Mouse (Mus musculus) monocyte, adult 2 months (primary cell): ENCODE measurements at regions not wholly inside any gene's neighbourhood (a gene's known extent, or its start where the extent isn't known, plus 50 kb on each side); places are given as distances from the start of the nearest gene placed in this dataset.

Experiments used
- DNase-seq, 2 experiments: peaks; one replicate each; pipeline ENCODE4 v3.0.0; 2022; ENCODE audit warnings: low spot score in 2 of 2, low read depth in 1 of 2

DNA sequence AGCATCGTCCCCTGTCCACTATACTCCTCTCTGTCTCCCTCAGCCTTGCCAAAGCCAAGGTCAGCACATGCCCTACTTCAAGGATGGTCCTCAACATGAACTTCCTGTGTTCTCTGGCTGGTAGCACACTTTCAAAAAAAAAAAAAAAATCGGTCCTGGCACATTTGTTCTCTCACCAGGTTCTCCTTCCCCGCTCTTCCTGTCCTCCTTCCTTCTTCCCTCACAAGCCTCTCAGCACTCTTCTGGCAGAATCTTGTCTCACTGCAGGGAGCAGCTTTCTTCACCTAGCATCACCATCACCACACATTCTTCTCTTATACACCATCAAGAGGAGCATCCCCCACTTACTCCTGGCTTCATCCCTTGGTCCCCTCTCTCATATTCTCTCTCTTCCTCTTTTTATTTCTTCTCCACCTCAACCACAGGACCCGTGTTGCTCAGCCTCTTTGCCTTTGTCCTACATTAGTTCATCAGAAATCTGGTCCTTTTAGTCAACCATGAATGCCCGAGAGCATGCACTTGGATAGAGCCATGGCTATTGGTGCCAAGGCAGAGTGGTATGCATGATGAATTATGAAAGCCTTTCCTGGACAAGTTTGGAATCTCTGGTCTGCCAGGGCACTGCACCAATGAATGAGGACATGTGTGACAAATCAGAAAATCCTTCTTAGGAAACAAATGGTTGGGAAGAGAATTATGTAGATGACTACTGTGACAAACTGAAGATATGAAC is 230.8 kb downstream of the Btg1 start:
- no peak for DNase-seq

DNA sequence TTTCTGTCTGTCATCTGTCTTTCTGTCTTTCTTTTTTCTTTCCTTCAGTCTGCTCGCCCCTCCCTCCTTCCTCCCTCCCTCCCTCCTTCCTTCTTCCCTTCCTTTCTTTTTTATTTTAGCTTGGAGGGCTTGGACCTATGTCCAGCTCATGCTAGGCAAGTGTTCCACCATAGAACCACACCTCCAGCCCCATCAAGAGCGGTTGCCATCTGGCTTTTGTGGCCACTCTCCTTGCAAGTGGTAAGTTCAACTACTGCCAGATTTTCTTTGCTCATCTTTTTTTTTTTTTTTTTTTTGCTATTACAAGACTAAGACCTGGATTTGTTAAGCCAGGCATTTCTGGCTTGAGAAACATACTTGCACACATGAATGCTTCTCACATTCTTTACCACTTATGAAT is 231.7 kb downstream of the Btg1 start:
- no peak for DNase-seq

DNA sequence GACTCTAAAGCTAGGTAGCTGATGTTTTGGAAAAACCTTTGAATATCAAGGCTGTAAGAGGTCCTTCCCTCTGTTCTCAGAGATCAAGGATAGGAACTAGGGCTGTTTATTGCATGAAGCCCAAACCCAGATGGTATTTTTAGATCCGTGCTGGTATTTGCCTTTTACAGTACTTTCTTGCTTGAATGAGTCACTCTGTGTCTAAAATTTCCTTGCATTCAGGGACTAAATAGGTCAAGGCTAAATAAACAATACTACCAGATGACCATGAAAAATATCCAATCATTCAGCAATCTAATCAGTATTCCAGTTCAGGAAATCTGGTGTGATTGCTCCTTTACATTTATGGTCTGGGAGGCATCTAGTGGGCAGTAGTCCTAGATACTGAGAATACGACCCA is 243.6 kb downstream of the Btg1 start:
- DNase-seq, result no peak

DNA sequence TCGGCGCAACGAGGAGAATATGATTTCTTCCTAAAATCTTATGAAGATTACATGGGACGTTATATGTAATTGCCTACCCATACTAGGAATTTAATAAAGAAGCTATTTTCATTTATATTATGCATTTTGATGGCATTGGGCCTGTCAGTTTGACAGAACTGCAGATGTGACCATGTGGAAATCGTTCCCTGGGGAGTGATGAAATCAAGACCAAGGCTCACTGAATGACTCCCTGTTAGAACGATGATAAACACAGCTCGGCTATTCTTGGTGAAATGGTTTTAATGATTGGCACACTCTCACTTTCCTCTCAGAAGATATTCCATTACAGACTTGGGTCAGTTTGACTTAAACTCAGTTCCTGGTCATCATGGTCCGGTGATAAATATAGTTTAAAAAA is 246.4 kb downstream of the Btg1 start:
- DNase-seq, result no peak

DNA sequence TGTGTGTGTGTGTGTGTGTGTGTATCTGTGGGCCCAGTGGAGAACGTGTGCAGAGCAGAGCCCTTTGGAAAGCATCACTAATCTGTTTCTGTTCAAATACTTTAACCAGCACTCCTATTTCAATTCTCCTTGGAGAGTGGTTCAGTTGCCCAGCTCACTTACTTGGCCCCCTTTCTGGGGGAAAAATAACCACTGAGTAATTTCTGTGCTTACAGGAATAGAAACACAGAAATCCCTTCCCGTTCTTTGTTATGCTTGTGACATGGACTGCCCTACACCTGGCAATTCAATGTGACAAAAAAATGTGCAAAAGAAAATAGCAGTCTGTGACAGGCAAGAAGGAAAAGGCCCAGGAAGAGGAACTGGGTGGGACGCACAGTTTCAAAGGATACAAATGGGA is 249.7 kb downstream of the Btg1 start:
- no peak for DNase-seq

DNA sequence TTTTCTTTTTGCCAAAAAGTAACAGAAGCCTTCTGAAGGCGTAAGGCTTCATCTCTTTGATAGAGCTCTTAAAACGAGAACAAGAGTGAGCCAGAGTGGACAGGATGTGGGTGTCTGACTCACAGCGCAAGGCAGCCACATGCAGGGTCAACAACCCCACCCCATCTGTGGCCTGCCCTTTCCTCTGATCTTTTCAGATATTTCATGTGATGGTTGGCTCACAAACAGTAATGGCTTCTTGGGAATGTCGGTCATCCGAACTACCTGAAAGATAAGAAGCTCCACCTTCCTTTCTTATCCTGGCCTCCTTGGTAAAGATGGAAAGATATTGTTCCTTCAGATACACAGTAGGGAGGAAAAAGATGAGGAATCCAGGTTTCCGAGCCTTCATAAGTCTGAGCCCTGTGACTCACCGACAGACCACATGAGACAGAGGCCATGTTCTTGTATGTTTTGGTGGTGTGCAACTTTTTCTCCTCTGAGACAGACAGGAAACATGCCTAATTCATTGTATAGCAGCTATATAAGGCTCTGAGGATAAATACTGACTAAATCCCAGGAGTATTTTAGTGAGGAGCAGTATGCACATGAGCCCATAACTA is 254.9 kb downstream of the Btg1 start:
- DNase-seq, result peak; percentile 22 to 24

DNA sequence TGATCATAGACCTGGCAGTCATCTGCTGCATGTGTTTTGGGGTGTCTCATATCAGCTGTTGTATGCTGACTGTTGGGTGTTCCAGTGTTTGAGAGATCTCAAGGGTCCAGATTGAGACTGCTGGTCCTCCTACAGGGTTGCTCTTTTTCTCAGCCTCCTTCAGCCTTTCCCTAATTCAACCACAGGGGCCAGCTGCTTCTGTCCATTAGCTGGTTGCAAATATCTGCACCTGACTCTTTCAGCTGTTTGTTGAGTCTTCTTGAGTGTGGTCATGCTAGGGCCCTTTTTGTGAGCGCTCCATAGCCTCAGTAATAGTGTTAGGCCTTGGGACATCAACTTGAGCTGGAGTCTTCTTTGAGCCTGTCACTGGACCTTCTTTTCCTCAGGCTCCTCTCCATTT is 257.8 kb downstream of the Btg1 start:
- DNase-seq, result no peak

DNA sequence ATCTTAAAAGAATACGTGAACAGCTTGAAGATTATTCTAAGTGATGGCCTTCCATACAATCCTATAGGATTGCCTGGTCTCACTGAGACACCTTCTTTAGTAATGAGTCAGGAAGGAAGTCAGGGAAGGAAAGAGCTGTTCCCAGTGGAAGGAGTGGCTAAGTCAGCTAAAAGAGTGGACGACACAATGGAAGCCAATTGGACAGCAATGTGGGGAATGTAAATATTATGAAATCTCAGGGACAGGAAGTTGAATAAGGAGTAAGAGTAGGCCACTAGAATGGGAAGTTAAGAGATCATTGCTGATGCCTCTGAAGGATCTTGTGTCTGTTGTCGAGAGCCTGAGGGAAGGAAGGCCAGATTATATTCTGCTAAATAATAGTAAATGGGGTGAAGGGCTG is 258.9 kb downstream of the Btg1 start:
- DNase-seq, result no peak

DNA sequence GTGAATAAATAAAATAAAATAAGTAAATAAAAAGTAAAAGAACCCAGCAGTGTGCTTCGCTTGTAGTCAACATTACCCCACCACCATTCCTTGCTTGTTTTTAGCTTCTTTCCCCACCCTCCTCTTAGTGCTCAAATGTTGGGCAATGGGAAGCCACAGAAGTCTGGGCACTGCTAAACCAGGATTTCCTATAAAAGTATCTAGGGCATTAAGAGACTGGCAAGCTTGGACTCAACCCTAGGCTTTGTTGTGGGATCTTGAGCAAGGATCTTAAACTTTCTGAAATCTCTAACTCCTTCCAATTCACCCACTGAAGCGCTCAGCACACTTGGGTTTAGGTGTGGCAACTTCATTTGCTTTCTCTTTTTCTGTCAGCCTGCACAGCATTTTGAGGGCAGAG is 262.6 kb downstream of the Btg1 start:
- DNase-seq, result no peak

DNA sequence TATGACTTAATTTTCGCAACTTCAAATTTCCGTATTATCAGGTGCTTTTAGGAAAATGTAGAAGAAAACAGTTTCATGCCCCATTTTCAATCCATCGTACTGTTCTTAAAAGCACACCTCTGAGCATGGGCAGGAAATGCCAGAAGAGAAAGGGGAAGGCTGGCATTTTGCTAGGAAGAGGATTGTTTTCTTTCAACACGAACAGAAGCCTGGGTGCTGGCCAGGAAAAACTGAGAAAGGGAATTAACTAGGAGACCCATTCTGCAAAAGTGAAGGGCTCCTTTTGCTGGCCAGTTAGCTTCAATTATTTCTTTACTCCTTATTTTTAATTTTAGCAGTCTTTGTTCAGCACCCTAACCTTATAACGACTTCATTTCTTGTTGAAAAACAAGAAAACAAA is 264.0 kb downstream of the Btg1 start:
- no peak for DNase-seq

DNA sequence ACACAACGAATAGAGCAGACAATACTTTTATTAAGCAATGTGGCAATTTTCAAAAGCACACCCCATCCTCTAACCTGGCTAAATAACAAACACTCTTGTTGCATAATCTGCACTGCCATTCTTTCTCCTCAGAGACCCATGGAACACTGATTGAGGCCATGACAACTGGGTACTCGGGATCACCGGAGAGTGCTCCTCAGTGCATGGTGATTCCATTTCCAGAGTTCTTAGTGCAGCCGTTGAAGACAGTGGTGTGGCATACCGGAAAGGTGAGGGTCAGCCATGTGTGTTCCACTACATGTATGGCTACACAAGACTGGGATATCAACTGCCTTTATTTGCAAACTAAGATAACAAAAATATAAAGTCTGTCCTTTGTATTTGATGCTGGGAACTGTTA is 264.4 kb downstream of the Btg1 start:
- no peak for DNase-seq

DNA sequence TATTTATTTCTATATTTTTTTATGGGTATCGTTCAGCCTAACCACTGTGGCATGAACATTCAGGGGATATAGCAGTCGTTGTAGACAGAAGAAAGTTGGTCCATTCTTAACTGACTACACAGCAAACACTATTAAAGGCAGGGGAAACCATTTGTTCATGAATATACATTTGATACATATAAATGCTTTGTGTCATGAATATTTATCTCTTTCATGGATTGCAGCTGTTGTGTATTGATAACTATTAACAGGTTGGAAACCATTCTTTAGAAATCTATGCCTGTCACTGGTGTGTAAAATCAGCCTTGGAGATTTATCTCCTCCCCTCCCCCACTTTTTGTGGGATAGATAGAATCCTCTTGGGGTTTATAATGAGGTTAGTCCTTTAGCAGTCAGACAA is 264.9 kb downstream of the Btg1 start:
- no peak for DNase-seq

DNA sequence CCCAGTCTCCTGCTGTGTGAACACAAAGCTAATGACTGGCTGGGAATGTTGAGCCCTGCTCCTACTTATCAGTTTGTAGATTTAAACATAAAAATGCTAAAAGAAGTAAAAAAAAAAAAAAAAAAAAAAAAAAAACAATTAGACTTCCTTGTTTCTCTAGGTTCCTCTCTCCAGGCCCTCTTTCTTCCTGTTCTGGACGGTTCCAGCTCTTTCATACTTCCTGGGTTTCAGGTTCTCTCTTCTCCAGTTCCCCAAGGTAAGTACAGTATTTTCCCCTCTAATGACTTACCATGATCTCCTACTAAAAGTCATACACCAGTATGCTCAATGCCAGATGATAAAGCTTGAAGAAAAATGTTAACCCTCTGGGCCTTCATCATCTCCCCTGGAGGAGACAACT is 284.3 kb downstream of the Btg1 start:
- no peak for DNase-seq

DNA sequence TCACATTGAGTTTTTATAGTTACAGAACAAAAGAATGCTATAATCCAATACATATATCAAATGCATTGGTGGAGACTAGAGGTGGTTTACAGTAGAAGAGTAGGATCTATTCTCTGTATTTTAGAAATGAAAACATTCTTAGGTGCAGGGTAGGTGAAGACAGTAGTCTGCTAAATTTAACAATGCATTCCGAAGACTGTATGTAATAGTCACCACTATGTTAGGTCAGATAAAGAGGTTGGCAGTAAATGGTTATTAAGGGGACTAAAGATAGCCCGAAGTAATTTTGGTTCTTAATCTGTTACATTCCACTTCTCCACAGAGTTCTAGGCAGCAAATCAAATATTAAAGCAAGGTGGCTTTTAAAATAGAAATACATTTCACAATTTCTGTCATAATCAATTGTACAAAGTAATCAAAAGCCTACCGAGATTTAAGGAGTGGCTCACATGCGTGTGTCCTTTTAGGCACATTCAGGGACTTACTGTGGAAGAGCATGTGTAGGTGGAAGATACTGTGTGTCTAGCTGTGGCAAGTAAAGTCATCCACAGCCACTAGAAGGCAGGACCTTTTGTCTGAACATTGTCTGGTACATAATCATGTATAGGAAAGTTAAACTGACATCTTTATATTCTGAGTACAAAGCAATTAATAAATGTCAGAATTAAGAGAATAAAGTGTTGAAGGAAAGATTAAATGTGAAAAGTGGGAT is 288.4 kb downstream of the Btg1 start:
- no peak for DNase-seq

DNA sequence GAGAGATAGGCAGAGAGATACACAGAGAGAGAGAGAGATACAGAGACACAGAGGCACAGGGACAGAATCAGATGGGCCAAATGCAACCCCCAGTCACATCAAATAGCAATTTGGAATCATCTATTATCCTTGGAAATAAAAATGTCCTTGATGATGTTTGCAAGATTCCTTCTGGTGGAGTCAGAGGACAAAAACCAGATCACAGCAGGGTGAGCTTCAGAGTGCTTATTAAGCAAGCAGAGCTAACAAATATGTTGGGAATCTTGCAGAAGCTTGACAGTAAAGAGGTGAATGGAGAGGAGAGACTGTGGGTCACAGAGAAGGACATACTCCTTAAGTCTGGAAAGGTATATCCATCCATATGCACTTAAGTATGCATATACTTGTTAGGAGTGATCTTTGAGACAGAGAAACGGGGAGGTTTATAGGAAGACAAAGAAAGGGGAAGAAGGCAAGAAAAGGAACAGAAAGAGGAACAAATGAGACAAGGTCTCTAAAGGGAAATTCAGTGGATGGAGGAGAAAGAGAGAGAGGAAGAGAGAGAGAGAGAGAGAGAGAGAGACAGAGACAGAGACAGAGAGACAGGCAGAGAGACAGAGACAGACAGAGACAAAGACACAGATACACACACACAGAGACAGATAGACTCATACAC is 293.0 kb downstream of the Btg1 start:
- DNase-seq, result no peak

DNA sequence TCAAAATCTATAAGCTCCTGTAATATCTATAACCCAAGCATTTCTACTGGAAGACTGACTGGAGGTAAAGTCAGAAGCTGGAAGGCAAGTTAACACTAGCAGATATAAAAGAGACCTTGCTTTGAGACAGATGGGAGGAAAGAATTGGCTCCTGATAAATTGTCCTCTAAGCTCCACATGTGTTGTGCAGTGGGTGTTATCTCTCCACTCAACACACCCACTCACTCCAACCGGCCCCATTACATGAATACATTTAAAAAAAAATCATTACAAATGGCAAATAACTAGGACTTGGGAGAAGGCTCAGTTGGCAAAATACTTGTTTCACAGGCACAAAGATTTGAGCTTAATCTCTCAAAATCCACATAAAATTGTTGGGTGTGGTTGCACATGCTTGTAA is 304.4 kb downstream of the Btg1 start:
- no peak for DNase-seq

DNA sequence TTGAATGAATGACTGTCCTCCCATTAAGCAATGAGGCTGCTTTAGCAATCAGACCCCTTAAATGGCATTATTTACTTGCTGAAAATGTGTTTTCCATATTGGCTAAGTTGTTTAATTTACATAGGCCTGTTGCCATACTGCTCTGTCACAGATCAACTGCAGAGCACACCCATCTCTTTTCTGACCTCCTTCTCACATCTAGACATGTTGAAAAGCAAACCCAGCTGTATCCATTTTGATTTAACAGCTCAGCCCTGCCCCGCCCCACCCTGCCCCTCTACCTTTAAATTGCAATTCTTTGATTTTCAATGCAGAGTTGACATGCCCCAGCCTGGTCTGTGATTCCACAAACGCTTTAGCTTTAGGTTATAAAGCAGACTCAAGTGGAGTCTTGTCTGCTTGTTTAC is 307.5 kb downstream of the Btg1 start:
- DNase-seq, result no peak

DNA sequence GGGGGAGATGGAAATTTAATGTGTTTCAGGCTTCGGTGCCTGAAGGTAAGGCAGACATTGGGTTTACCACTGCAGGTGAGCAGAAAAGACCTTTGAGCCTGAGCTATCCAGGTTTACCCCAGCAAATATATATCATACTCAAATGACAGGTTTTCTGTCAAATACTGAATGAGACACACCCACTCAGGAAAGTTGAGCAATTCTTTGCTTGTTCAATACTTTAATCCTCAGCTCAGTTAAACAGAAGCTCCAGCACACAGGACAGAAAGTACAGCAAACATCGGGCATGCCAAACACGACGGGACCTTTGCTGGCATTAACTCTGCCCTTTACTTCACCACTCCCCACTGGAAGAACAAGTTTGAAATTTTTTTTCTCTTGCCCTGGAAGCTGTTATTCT is 307.9 kb downstream of the Btg1 start:
- no peak for DNase-seq

DNA sequence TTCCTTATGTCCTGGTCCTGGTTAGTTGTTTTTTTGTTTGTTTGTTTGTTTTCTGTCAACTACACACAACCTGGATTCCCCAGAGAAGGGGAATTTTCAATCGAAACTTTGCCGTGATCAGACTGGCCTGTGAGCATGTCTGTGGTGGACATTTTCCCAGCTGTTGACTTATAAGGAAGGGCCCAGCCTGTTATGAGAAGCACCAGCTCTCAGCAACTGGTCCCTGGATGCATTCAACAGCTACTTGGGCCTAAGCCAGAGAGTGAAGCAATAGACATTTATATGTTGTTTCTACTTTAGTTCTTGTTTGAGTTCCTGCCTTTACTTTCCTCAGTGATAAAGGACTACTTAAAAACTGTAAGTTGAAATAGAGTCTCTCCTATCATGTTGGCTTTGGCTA is 309.0 kb downstream of the Btg1 start:
- no peak for DNase-seq

DNA sequence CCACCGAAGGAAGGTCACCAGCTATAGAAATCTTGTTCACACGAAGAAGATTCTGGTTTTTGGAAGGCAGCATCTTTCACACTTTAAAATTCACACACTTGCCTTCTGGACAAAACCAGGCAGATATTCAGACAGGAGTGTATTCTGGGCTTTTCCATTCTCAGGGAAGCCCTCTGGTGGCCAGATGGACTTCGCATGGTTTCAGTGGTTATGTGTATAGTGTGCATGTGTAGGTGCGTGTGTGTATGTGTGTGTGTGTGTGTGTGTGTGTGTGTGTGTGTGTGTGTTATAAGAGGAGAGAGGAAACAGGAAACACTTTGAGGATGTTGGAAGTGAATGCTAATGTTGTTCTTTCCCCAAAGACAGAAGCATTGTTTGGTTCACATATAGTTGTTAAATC is 317.9 kb downstream of the Btg1 start:
- DNase-seq, result no peak

DNA sequence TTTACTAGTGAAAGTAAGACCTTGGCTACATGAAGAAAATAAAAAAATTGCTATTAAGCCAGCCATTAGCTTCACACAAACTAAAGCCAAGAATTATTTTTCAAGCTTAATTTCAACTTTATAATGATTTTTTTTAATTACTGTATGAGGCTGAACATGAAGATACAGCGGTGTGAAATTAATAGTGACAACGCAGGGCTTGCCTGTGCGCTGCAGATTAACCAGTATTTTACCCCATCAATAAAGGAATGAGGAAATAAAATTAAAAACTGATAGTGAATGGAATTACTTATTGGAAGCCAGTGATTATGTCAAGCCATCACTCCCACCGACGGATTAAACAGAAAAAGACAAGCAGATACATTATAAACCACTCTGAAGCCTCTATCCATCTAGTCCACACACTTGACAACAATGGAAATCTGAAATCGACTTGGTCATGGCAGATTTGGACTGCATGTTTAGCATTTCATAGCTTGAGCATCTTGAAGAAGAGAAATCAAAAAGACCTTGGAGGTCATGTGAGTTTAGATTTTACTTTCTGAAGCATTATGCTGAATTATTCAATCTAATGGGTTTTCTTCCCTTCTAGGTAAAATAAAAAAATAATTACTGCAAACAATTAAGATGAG is 324.2 kb downstream of the Btg1 start:
- DNase-seq, result no peak

DNA sequence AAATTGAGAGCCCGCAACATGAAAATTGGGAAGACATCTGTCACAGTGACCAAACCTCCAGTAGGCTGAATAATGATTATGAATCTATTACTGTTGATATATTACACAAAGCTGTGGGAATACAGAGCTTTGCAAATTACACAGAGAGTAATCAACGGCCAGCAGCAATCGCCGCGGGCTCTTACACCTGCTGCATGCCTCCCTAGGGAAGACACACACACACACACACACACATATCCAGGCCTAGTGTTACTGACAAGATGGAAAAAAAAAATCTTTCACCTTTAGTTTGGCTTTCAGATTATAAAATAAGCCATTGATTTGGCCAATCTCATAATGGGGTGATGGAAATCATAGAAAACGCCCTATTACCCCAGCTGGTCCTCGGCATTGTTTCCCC is 327.4 kb downstream of the Btg1 start:
- no peak for DNase-seq
